Mouse (Mus musculus): ENCODE results near the gene Nalcn.
"Not testable (repeated sequence)": the region's sequence is repeated elsewhere in the genome, so short reads cannot be mapped to it uniquely, and the experiment has no call there.

The Nalcn gene

DNA sequence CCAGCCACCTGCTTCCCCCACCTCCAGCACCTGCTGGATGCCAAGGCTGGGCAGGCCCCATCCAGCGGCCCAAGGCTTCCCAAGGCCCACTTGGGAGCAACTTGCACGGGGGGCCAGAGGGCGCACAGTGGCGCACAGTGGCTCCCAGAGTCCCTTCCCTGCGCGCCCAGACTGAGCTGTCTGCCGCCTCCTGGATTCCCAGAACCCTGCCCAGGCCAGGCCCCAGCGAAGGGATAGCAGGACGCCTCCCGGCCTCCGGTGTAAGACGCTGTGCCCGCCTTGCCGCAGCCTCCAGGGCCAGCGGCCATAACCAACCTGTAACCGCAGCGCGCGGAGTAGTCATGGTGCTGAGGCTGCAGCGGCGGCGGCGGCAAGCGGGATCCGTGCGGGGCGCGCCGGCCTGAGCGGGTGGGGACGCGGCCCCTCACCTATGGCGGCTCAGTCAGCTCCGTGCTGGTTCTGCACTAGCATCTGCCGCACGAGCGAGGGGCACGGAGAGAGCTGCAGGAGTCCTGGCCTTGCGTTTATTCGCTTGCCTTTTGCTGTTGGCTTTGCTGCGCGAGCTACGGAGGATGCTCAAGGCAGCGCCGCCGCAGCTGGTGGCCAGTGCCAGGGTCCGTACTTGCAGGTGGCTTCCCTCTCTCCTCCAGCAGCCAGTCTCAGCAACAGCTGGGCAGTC, at the start of gene Nalcn:
Nalcn (minus strand) TSS at position 644 of the 679 bp plus-strand sequence.
- DNase-seq (ENCODE audit: low spot score in 2 of 2) = no peak

DNA sequence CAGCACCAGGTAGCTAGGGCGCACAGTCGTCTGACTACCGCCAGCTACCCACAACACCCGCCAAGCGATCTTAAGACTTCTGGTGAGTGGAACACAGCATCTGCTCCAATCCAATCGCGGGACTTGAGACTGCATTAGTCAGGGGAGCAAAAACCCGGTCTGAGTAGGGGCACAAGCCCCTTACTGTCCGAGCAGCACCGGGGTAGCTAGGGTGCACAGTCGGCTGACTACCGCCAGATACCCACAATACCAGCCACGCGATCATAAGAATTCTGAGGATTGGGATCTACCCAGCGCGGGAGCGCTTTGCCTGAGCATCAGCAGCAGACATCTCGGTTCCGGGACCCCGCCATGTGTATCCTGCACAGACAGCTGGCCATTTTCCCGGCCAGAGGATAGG, 44.1 kb upstream of the Nalcn start:
- DNase-seq (ENCODE audit: low spot score in 2 of 2) = not testable (repeated sequence)

- DNase-seq (ENCODE audit: low spot score in 2 of 2) = no peak
Observed at GRCm38 (mm10) chr14:123664451-123664850, 37.5 kb upstream of the Nalcn start.

DNA sequence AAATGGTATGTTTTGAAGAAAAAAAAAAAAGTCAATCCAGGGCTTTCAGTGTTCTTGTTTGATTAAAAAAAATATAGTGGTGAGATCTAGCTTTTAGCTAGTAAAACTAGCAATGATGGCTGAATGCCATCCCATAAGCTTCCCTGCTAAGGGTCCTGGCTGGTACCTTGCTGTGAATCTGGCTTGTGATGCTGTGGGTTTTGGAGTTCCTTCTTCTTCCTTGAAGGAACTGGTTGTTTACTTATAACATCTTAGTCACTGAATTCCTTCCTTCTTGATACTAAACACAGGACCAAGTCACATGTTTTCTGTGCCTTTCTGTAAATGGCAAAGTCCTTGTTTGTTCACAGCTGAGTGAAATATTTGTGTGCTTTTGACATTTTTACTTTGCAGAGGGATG, 36.3 kb upstream of the Nalcn start:
- no peak for DNase-seq (ENCODE audit: low spot score in 2 of 2)

DNA sequence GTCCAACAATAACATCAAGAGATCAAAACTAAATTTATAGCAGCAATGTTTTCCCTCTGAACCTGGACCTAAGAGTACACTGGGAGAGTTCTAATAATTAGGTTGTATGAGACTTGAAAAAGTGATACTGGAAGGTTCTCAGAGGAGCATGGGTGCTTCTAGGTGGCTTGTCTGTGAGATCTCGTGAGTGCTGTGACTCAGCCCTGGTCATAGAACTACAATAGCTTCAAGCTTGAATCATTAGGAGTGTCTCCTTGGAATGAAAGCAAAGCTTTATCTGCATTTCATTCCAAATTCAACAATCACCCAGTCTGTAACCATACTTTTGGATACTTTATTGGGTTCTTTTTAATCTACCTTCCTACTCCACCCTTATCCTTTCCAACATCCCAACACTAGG, 35.4 kb upstream of the Nalcn start:
- no peak for DNase-seq (ENCODE audit: low spot score in 2 of 2)

DNA sequence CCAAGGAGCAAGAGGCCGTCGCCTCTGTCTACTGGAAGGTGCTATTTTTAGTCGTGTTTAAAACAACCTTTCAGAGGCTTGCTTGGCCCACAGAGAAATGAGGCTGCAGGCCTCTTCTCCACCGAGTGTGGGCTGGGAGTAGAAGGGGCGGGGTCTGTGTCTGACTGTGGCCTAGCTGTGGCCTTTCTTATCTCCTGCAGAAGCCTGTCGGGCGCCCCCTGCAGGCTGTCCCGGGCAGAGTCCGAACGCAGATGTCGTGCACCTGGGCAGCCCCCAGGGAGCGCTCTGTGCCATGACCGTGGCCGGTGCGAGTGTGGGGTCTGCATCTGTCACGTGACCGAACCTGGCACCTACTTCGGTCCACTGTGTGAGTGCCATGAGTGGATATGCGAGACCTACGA, 34.1 kb upstream of the Nalcn start:
- peak in 1 of 2 experiments; percentile 13 for DNase-seq (ENCODE audit: low spot score in 2 of 2)

DNA sequence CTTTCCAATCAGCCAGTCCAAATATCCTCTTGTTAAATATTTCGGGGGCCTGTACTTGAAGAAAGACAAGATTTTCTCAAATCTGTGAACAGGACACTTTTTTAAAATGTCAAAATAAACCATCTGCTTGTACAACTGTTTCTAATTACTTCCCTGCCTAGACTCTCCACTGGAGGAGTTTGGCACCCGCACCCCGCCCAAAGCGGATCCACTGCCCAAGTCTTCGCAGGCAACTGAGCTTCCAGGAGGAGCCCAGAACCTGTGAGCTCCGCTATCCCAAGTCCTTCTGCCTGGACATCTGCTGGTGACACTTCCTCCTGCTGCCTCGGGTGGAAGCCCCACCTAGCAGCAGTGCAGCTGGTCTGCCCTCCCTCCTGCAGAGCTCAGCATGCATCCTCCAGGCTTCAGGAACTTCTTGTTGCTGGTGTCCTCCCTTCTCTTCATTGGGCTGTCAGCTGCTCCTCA, 33.0 kb upstream of the Nalcn start, which contains the start of gene Itgbl1:
Itgbl1 (plus strand) TSS at position 51 of the 465 bp plus-strand sequence.
- no peak for DNase-seq (ENCODE audit: low spot score in 2 of 2)

GRCm38 (mm10) chr14:123627180-123627562, 227 bp upstream of the Nalcn start:
- no peak for DNase-seq (ENCODE audit: low spot score in 2 of 2)

GRCm38 (mm10) chr14:123622969-123623368, 4.0 kb downstream of the Nalcn start:
- no peak for DNase-seq (ENCODE audit: low spot score in 2 of 2)

GRCm38 (mm10) chr14:123595265-123595664, 31.7 kb downstream of the Nalcn start:
- no peak for DNase-seq (ENCODE audit: low spot score in 2 of 2)

GRCm38 (mm10) chr14:123587412-123587811, 39.5 kb downstream of the Nalcn start:
- no peak for DNase-seq (ENCODE audit: low spot score in 2 of 2)

- DNase-seq (ENCODE audit: low spot score in 2 of 2) = no peak
Observed at GRCm38 (mm10) chr14:123582433-123582832, 44.5 kb downstream of the Nalcn start.

DNA sequence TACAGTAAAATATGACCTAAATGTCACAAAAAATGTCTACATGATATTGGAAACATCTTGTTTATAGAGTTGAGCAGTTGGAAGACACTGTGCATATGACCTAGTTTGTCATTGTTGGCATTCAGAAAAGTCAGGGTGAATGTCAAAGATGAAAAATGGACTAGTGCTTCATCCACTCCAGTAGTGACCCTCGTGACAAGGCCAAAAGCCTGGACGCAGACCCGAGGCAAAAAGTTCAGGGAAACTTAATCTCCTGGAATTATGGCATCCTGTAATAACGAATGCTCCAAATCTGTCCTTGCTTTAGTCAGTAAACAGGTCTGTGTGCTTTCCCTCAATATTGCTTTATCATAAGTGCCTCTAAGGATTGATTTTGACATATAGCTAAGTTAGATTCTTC, 51.6 kb downstream of the Nalcn start:
- DNase-seq (ENCODE audit: low spot score in 2 of 2) = no peak

- no peak for DNase-seq (ENCODE audit: low spot score in 2 of 2)
Observed at GRCm38 (mm10) chr14:123574936-123575335, 52.0 kb downstream of the Nalcn start.

DNA sequence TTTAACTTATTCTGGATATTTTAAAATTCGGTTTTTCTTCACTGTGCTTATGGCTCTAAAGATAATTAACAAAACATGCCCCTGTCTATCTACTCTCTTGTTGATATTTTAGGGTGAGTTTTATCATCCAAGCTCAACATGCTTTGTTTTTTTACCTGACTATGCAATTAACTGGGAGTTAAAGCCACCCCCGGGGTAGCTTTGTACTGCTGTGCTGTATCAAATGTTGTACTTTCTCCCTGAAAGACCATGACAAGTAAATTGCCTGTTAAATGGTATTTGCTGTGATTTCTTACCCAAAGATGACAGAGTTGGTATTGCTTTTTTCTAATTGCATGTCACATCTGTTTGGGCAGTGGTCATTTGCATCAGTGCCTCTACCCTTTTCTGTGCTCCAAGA, 60.3 kb downstream of the Nalcn start:
- no peak for DNase-seq (ENCODE audit: low spot score in 2 of 2)

DNA sequence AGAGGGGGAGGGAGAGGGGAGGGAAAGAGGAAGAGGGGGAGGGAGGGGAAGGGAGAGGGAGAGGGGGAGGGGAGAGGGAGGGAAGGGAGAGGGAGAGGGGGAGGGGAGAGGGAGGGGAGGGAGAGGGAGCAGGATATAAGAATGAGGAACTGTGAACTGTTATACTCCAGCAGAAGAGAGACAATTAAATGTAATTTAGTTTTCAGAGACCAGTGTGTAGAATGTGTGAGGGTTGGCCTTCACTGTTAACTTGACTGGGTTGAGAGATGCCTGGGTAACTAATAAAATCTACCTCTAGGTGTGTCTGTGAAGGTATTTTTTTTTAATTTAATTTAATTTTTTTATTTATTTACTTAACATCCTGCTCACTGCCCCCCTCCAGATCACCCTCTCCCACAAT, 71.4 kb downstream of the Nalcn start:
- no peak for DNase-seq (ENCODE audit: low spot score in 2 of 2)

- DNase-seq (ENCODE audit: low spot score in 2 of 2) = no peak
Observed at GRCm38 (mm10) chr14:123554936-123555335, 72.0 kb downstream of the Nalcn start.

DNA sequence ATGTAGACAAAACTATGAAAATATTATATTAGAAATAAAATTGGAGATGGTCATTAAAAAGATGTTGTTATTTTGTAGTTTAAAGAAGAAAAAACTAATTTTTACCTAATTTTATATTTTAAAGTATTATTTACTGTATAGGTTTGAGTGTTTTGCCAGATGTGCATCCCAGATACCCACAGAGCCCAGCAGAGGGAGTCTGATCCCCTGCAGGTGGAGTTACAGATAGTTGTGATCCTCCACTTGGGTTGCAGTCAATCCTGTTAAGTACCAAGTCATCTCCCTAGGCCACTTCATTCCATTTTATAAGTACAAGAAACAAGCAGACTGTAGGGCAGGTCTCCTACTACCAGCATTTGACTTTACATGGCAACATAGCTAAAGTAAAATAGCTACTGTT, 84.6 kb downstream of the Nalcn start:
- DNase-seq (ENCODE audit: low spot score in 2 of 2) = no peak

GRCm38 (mm10) chr14:123535636-123536035, 91.3 kb downstream of the Nalcn start:
- DNase-seq (ENCODE audit: low spot score in 2 of 2) = no peak

- no peak for DNase-seq (ENCODE audit: low spot score in 2 of 2)
Observed at GRCm38 (mm10) chr14:123533000-123533399, 93.9 kb downstream of the Nalcn start.

GRCm38 (mm10) chr14:123531271-123531670, 95.7 kb downstream of the Nalcn start:
- no peak for DNase-seq (ENCODE audit: low spot score in 2 of 2)

- no peak for DNase-seq (ENCODE audit: low spot score in 2 of 2)
Observed at GRCm38 (mm10) chr14:123529143-123529542, 97.8 kb downstream of the Nalcn start.

- DNase-seq (ENCODE audit: low spot score in 2 of 2) = no peak
Observed at GRCm38 (mm10) chr14:123513376-123514141, 113.4 kb downstream of the Nalcn start.
